Mouse (Mus musculus) heart, postnatal 0 days (tissue): ENCODE measurements around the gene Plxnb1.

ENCODE experiments used
- CTCF ChIP-seq: IDR thresholded peaks from 2 replicates; pipeline ENCODE4 v1.5.1; 2016; ENCODE audit warnings: antibody characterized with exemption, control low read depth, low read depth
- EP300 ChIP-seq: IDR thresholded peaks from 2 replicates; pipeline ENCODE4 v1.6.1; 2016; ENCODE audit warnings: antibody characterized with exemption, low read depth

DNA sequence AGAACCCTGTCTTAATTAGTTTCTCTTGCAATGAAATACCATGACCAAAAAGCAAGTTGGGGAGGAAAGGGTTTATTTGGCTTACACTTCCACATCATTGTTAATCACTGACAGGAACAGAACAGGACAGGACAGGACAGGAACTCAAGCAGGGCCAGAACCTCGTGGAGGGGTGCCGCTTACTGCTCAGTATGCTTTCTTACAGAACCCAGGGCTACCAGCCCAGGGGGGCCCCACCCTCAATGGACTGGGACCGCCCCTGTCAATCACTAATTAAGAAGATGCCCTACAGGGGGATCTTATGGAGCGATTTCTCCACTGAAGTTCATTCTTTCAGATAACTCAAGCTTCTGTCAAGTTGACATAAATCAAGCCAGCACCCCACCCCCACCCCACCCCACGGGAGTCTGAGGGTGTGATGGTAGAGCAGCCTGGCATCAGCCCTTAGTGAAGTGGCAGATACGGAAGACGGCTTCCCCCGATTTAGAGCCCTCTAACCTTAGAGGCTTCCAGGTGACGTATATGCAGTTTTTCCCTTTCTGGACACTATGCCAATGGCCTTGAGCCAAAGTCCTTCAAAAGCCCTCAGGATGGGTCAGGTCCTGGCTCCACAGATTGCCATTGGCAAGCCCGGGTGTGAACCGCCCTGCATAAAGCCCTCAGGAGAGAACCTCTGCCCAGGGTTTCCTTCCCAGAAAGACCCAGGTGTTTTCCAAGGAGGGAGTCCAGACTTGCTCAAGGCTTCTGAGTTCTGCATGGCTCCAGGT lies 1.2 kb upstream of the Plxnb1 start:
- TF ChIP-seq CTCF (no peak), EP300 (no peak)
